9 mouse cellular contexts compared by ENCODE assay signal in genomic region chr7:65156514-65156911, GRCm38 (mm10). TPM values are rescaled to one million over a fixed set of nuclear protein-coding genes. Genes with fewer than 3 reads are reported as not detected.
DNase-seq lines count a peak whose midpoint lies in the region; ATAC-seq and TF ChIP-seq lines count a peak whose summit lies in the region.
"Had no signal": no experiment of that assay in that cellular context is flagged by ENCODE, and none has a peak within 500 bp of the region (broad histone marks: within the 10 kb centered on the region; RNA-seq: fewer than 3 reads in every experiment).

TSS of gene Fam189a1 (minus strand) at chr7:65156570.

- peak within 1 kb of the TSS; percentile 30; the same call in 1 of the 2 replicates for H3K4me3 ChIP-seq in G1E (ENCODE audit: low read depth, low read length)
- H3K4me3 ChIP-seq in embryonic facial prominence, embryonic 10.5 days = peak within 1 kb of the TSS; percentile 79
- peak within 1 kb of the TSS; percentile 62 for H3K4me3 ChIP-seq in hindbrain, embryonic 11.5 days (ENCODE audit: low read depth, low read length)
- H3K4me3 ChIP-seq in limb, embryonic 11.5 days (ENCODE audit: low read depth, low read length) = peak within 1 kb of the TSS; percentile 57
- H3K4me3 ChIP-seq in neural tube, embryonic 12.5 days = peak within 1 kb of the TSS; percentile 67

- no peaks in the 10 kb centered on the region for H3K27me3 ChIP-seq in G1E (ENCODE audit: insufficient read depth, low read length)
- peaks cover 64% of the 10 kb centered on the region for H3K27me3 ChIP-seq in embryonic facial prominence, embryonic 10.5 days (replicated peaks; ENCODE audit: low read depth, poor library complexity, severe bottlenecking)
- peaks cover 10% of the 10 kb centered on the region for H3K27me3 ChIP-seq in hindbrain, embryonic 11.5 days (ENCODE audit: control insufficient read depth, insufficient read depth, low read length)
- H3K27me3 ChIP-seq in limb, embryonic 11.5 days (ENCODE audit: control insufficient read depth, insufficient read depth, low read length) = peaks cover 38% of the 10 kb centered on the region
- peaks cover 23% of the 10 kb centered on the region for H3K27me3 ChIP-seq in neural tube, embryonic 12.5 days (replicated peaks)

- peak within 1 kb of the TSS; percentile 96 for H3K4me2 ChIP-seq in hindbrain, embryonic 11.5 days (replicated peaks; ENCODE audit: low read depth, low read length)
- peak within 1 kb of the TSS; percentile 98 for H3K4me2 ChIP-seq in limb, embryonic 11.5 days (ENCODE audit: low read depth, severe bottlenecking)
- peak within 1 kb of the TSS; percentile 92 for H3K4me2 ChIP-seq in neural tube, embryonic 12.5 days (replicated peaks)

- H3K9ac ChIP-seq in hindbrain, embryonic 11.5 days (ENCODE audit: low read depth, low read length) = peak within 1 kb of the TSS; percentile 73
- peak within 1 kb of the TSS; percentile 59 for H3K9ac ChIP-seq in limb, embryonic 11.5 days (ENCODE audit: low read length)
- peak within 1 kb of the TSS; percentile 77 for H3K9ac ChIP-seq in neural tube, embryonic 12.5 days

- no peaks in the 10 kb centered on the region for H3K4me1 ChIP-seq in G1E (ENCODE audit: insufficient read depth, low read depth, low read length)
- peaks cover 22% of the 10 kb centered on the region; the same call in 1 of the 2 replicates for H3K4me1 ChIP-seq in embryonic facial prominence, embryonic 10.5 days
- peaks cover 2% of the 10 kb centered on the region; the same call in 1 of the 2 replicates for H3K4me1 ChIP-seq in hindbrain, embryonic 11.5 days (replicated peaks; ENCODE audit: control insufficient read depth, insufficient read depth, low read length)
- H3K4me1 ChIP-seq in limb, embryonic 11.5 days (ENCODE audit: control insufficient read depth, insufficient read depth, low read length) = no peaks in the 10 kb centered on the region
- peaks cover 8% of the 10 kb centered on the region; the same call in 1 of the 2 replicates for H3K4me1 ChIP-seq in neural tube, embryonic 12.5 days

- WGBS in embryonic facial prominence, embryonic 10.5 days = 3% methylated on average over 50 of the region's 50 CpGs
- WGBS in hindbrain, embryonic 11.5 days = 1% methylated on average over 36 of the region's 50 CpGs
- WGBS in limb, embryonic 11.5 days = 1% methylated on average over 50 of the region's 50 CpGs
- under 1% methylated on average over 50 of the region's 50 CpGs for WGBS in neural tube, embryonic 12.5 days

- TF ChIP-seq CTCF in G1E (IDR thresholded peaks at IDR 0.05; ENCODE audit: low read depth, low read length) = no peak

- peak within 1 kb of the TSS; percentile 79 for H3K27ac ChIP-seq in embryonic facial prominence, embryonic 10.5 days (replicated peaks)
- peak within 1 kb of the TSS; percentile 73 for H3K27ac ChIP-seq in hindbrain, embryonic 11.5 days (ENCODE audit: low read depth, low read length)
- H3K27ac ChIP-seq in limb, embryonic 11.5 days (replicated peaks; ENCODE audit: low read depth, low read length) = no peak within 1 kb of the TSS
- peak within 1 kb of the TSS; percentile 79 for H3K27ac ChIP-seq in neural tube, embryonic 12.5 days

- ATAC-seq in G1E (ENCODE audit: extremely low read depth, insufficient number of reproducible peaks, low FRiP score, poor library complexity, severe bottlenecking) = no peak
- ATAC-seq in hindbrain, embryonic 11.5 days (ENCODE audit: low FRiP score) = peak; percentile 70
- peak; percentile 58 for ATAC-seq in limb, embryonic 11.5 days (ENCODE audit: insufficient number of reproducible peaks, low FRiP score, low TSS enrichment, low read depth)
- ATAC-seq in neural tube, embryonic 12.5 days (ENCODE audit: low FRiP score, low read depth) = peak; percentile 71

- peak; percentile 13 for DNase-seq in gastrocnemius, postnatal 14 days
- no peak for DNase-seq in gastrocnemius, postnatal 25 days
- DNase-seq in G1E (ENCODE audit: low spot score) = no peak
- peak; percentile 60 for DNase-seq in embryonic facial prominence, embryonic 10.5 days (ENCODE audit: low spot score)
- DNase-seq in hindbrain, embryonic 11.5 days (ENCODE audit: low spot score) = peak; percentile 76
- DNase-seq in limb, embryonic 11.5 days (ENCODE audit: low spot score) = peak; percentile 70
- DNase-seq in spleen, postnatal 14 days (ENCODE audit: low spot score in 2 of 2) = no peak

- intact Hi-C loops in gastrocnemius, postnatal 14 days (cut with DNase I; ENCODE audit: low total_unique reads) = no loop called here

- H3K9me3 ChIP-seq in G1E (replicated peaks) = peaks cover 14% of the 10 kb centered on the region
- H3K9me3 ChIP-seq in embryonic facial prominence, embryonic 10.5 days = no peaks in the 10 kb centered on the region
- H3K9me3 ChIP-seq in hindbrain, embryonic 11.5 days (ENCODE audit: control insufficient read depth, low read length) = no peaks in the 10 kb centered on the region
- H3K9me3 ChIP-seq in limb, embryonic 11.5 days (ENCODE audit: control insufficient read depth, low read length) = no peaks in the 10 kb centered on the region
- H3K9me3 ChIP-seq in neural tube, embryonic 12.5 days = no peaks in the 10 kb centered on the region

- no peaks in the 10 kb centered on the region for H3K36me3 ChIP-seq in G1E (replicated peaks)
- H3K36me3 ChIP-seq in embryonic facial prominence, embryonic 10.5 days (replicated peaks) = no peaks in the 10 kb centered on the region
- H3K36me3 ChIP-seq in hindbrain, embryonic 11.5 days (ENCODE audit: control insufficient read depth, insufficient read depth, low read length) = no peaks in the 10 kb centered on the region
- H3K36me3 ChIP-seq in limb, embryonic 11.5 days (ENCODE audit: control insufficient read depth, insufficient read depth, low read length) = no peaks in the 10 kb centered on the region
- no peaks in the 10 kb centered on the region for H3K36me3 ChIP-seq in neural tube, embryonic 12.5 days

RNA-seq across cellular contexts. Expression of gene Fam189a1, which starts in this region (rescaled TPM):
- total RNA-seq in gastrocnemius, postnatal 14 days (2021) = under 1 TPM in 1 of 2 experiments, not detected in 1; 0.09 TPM
- total RNA-seq in gastrocnemius, postnatal 25 days (2021) = under 1 TPM in 1 of 2 experiments, not detected in 1; 0.23 TPM
- total RNA-seq in G1E (2014; fragmentation: Nextera tagmentation) (not detected in 2 replicates), G1E (2017) (0.12 and 0.16 TPM in 2 replicates)
- polyA plus RNA-seq in G1E (2012) = not detected in 2 replicates
- 0.60 and 0.72 TPM in 2 replicates for polyA plus RNA-seq in embryonic facial prominence, embryonic 10.5 days (2016; fragmentation: Nextera tagmentation; extraction: Ambion mirVana)
- 1.6 and 2.4 TPM in 2 replicates for polyA plus RNA-seq in hindbrain, embryonic 11.5 days (2014; fragmentation: Nextera tagmentation; extraction: Ambion mirVana)
- polyA plus RNA-seq in limb, embryonic 11.5 days (2014; fragmentation: Nextera tagmentation; extraction: Ambion mirVana) = 0.35 and 0.78 TPM in 2 replicates
- polyA plus RNA-seq in neural tube, embryonic 12.5 days (2016; fragmentation: Nextera tagmentation; extraction: Ambion mirVana) = 6.9 and 8.8 TPM in 2 replicates
- total RNA-seq: hematopoietic stem cell, adult 5-6 weeks had no signal

Comparison
In these comparisons a context has a peak if more than half of its experiments do, and no peak if none do; other contexts are left out.
1. Peak in DNase-seq in gastrocnemius, postnatal 14 days; RNA of the gene not detected or under 1 TPM.
2. Peak in DNase-seq, H3K4me3 ChIP-seq and H3K27ac ChIP-seq in embryonic facial prominence, embryonic 10.5 days; RNA of the gene not detected or under 1 TPM.
3. Peak in DNase-seq, ATAC-seq, H3K4me3 ChIP-seq, H3K9ac ChIP-seq and H3K4me2 ChIP-seq in limb, embryonic 11.5 days; RNA of the gene not detected or under 1 TPM.